Mouse (Mus musculus): ENCODE data around the gene Cnmd.

Cnmd gene

DNA sequence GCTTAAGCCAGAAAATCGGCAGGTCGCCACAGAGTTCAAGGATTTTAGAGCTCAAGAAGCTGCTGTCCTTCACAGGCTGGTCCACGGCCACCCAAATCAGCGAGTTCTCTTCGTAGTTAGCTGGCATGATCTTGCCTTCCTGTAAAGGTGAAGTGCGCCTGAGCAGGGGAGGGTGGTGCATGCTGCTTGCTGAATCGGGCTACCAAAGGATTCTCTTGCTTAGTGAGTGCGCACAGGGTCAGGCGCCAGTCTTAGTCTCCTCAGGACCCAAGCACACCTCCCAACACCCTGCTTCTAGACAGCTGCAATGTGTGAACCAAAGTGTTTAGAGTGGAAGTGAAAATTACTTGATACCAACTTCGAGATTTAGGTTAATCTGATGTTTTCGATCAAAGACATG is 16.6 kb downstream of the Cnmd start:
- no peak for DNase-seq (ENCODE audit: low read depth, low spot score)

DNA sequence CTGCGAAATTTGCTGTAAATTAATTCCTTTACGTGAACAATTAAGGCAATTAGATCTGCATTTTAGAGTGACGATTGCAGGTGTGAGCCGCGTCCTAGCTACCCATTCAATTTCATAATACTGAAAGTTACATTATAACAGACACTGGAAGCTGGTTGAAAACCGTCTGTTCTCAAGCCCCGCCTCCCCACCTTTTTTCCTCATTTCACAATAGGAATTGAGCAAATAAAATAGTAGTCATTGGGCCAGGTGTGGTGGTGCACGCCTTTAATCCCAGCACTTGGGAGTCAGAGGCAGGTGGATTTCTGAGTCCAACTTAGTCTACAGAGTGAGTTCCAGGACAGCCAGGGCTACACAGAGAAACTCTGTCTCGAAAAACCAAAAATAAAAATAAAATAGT is 19.9 kb downstream of the Cnmd start:
- DNase-seq (ENCODE audit: low read depth, low spot score), result no peak

DNA sequence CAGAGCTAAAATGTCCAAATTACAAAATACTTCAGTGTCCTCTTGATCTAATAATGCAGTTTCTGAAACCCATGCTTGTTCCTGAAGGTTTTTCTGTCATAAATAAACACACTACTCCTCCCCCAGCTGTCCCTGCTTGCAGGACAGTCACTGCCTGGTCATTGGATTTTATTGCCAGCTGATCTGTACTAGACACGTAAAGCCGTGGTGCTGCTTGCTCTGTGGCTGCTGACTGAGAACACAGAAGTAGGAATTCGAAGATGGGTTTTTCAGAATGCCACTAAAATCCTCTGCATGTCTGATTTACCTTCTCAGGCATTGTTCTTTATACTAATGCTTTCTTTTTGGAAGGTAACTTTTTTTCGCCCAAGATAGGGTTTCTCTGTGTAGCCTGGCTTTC is 25.2 kb downstream of the Cnmd start:
- DNase-seq (ENCODE audit: low read depth, low spot score), result no peak

DNA sequence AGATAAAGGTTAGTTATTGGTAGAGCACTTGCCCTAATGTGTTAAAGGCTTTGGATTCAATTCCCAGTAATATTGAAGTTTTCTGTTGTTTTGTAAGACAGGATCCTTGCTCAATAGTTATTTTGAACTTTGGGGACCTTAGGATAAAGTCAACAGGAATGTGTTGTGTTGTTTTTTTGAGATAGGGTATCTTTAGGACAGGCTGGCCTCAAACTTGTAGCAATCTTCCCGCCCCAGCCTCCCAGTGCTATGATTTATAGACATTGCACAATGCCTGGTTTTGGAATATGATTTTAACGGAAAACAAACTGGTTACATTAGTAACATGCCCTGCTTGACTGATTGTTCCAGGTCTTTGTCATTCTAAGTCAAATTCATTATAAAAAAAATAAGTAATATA is 28.8 kb downstream of the Cnmd start:
- no peak for DNase-seq (ENCODE audit: low read depth, low spot score)

DNA sequence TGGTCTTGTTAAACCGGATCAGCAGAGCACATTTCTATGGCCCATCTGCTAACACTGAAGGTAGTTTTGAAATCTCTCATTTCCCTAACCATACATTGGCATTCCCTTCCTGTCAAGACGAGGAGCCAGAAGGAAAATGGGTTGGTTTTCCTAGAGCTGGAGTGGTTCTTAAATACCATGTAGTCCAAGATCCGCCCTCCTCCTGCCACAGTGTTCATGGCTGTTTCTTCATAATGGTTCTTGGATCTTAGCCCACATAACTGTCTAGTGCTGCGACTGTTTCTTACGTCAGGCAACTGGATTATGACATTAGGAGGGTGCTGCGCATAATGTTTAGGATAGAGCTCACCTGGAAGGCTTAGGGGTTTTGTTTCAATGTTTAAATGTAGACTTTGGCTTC is 29.6 kb downstream of the Cnmd start:
- DNase-seq (ENCODE audit: low read depth, low spot score), result no peak

DNA sequence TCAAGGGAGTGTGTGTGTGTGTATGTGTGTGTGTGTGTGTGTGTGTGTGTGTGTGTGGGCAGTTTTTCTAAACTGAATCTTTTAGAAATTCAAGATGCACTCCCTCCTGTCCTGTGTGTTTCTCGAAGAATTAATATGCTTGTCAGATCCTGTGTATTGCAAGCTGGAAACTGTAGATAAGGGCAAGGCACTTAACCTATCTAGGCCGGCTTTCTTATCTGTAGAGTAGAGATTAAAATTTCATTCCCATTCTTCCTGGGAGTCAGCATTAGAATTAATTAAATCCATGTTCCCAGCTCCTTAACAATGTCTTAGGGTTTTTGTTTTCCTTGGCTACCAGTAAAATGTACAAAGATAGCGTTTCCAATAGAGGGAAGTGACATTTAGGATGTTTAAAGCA is 40.8 kb downstream of the Cnmd start:
- no peak for DNase-seq (ENCODE audit: low read depth, low spot score)

DNA sequence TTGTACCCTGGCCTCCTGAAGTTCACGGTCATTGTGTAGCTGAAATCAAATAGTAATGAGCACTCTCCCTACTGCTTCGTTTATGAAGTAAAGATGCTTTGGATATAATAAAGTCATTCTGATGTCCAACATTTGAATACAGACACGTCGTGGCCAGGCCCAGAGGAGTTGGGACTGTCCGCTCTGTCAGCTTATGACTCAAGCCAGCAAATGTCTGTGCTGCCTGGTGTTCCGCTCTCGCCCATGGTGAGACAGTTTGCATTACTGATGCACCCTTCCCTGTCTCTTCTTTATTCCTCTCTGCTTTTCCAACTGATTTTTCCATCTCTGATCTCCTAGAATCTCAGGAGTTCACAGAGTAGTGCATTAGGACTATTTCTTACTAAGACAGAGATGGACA is 42.2 kb downstream of the Cnmd start:
- DNase-seq (ENCODE audit: low read depth, low spot score), result no peak

DNA sequence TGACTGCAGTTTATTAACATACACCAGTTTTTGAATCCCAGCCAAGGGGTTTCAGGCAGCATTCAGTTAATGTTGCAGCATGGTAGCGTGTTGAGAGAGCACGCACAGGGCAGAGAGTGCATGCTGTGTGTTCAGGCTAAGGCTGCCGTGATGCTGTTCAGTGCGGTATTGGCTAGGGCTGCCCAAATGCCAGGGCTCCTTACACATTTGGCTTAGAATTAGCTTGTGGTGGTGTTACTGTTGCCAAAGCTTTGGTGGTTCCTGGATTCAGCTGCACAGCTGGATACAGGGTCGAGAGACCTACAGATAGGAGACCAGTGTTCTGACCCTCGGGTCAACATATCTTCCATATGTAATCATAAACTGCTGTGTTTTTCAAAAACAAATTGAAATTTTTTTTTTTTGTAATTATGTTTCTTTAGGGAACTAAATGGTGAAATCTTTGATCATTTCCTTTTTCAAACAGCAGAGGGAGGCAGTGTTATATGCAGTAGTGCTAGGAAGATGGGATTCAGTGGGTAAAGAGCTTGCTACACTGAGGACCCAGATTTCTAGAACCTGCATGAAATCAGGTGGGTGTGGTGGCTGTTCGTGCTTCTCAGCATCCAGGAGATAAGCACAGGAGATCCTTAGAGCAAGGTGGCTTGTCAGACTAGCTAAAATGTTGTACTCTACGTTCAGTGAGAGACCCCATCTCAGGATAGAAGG is 44.7 kb downstream of the Cnmd start:
- peak; percentile 35 for DNase-seq (ENCODE audit: low read depth, low spot score)

DNA sequence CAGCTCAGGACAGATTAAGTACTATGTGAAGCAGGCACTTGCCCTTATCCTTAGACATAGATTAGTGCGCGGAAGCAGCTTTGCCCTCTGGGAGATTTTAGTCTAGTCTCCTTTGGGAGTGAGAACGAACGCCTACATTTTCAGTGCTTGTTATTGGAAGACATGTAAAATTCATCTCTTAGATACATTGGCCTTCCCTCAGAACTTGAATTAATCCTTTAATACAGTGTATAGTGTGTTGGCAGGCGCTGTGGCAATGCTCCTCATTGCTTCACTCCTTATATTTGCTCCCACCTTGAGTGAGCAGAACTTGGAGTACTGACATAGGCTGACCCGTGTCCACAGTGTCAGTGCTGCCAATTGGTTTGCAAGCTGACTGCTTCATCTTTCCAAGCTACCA is 53.7 kb downstream of the Cnmd start:
- DNase-seq (ENCODE audit: low read depth, low spot score), result no peak

DNA sequence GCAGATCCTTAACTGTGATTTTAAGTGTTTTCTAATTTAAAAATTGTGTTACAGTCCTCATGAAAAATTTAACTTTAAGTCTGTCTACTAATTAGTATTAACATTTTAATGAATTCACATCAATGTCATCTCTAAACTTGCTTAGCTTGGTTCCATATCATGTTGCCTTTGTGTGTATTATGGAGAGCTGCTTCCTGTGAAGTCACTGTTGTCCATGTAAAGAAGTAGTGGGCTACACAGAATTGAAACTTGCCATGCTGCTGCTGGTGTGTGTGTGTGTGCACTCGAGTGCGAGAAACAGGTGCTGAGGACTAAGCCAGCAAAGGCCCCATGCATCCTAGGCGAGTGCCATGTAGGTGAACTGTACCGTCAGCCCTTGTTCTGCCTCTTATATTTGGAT is 54.6 kb downstream of the Cnmd start:
- no peak for DNase-seq (ENCODE audit: low read depth, low spot score)

DNA sequence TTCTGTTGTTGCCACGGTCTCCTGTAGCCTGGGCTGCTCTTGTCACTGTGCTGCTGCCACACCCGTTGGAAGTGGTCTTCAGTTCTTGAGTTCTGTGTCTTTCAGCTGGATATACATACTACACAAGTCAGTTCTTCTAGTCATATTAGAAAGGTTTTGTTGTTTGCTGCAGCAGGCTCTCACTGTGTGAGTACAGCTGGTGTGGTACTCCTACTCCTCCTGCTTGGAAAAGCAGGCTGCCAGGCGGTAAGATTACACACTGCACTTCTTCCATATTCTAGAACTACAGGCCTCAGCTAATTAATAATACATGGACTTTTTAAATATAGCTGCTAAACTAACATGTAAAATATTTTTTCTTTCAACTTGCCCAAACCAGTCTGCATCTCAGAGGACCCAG is 55.1 kb downstream of the Cnmd start:
- DNase-seq (ENCODE audit: low read depth, low spot score), result peak; percentile 51

DNA sequence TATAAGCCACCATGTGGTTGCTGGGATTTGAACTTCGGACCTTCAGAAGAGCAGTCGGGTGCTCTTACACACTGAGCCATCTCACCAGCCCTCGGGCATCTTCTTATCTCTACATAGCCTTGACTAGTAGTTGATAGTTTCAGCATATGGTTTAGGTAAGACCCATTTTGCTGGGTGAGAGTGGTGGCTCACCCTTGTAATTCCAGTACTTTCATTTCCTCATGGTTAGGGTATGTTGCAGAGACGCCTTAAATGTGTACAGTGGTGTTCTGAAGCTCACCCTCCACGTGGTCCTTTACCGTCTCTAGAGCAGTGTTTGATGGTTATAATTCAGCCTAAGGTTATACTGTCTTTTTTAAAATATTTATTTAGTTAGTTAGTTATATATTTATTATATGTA is 55.6 kb downstream of the Cnmd start:
- DNase-seq (ENCODE audit: low read depth, low spot score), result no peak

DNA sequence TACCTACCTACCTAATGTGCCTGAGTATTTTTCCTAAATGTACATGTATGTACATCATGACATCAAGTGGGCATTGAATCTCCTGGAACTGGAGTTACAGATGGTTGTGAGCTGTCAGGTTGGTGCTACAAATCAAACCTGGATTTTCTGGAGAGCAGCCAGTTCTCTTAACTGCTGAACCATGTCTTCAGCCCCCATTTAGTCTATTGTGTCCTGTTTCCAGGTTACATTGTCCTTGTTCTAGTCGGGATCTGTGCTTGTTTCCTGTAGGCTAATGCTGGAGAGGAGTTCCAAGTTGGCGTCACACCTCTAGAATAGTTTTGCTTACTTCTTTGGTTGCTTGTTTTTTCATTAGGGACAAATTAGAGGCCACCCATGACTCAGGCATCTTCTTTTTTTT is 56.1 kb downstream of the Cnmd start:
- DNase-seq (ENCODE audit: low read depth, low spot score), result no peak

DNA sequence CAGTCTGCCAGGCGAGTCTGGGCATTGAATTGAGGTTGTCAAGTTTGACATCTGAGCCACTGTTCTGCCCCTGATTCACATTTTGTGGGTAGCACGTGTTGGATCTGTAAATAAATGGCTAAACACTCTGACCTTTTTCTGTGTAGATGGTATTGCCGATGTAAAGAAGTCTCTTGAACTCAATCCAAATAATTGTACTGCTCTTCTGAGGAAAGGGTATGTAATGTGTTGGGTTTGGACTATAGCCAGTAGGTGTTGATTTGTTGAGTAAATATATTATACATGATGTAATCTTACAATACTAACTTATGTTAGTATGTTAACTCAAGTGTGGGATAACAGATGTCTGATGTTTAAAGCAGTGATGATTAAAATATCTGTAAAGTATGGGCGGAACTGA is 65.4 kb downstream of the Cnmd start:
- DNase-seq (ENCODE audit: low read depth, low spot score), result no peak

DNA sequence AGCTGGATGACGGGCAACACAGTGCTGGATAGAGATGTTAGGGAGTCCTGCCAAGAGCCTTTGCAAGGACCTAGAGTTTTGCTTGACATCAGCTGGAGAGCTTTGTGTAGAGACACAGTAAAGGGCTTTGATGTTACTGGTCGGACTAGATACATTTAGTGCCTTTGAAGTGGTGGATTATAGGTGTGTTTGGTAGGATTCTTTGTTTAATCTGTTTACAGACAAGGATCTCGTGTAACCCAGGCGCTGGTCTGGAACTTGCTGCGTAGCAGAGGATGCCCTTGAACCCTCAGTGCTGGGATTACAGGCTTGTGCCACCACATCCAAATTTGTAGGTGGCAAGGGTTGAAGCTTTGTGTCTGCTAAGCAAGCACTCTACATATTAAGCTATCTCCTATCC is 67.9 kb downstream of the Cnmd start:
- no peak for DNase-seq (ENCODE audit: low read depth, low spot score)

DNA sequence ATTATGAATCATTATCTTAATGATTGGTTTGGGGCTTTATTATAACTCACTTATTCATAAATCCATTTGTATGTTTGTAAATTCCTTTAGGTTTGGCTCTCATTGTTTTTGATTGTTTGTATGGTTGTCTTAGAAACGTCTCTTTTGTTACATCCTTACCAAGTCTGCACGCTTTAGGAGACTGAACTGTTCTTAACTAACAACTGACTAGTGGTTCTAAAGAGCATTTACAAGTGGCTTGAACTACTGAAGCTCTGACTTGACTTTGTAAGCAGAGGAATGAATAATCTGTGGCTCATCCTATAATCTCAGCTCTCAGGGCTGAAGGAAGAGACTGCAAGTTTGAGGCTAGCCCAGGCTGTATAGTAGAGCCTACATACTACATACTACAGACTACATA is 70.4 kb downstream of the Cnmd start:
- DNase-seq (ENCODE audit: low read depth, low spot score), result no peak

DNA sequence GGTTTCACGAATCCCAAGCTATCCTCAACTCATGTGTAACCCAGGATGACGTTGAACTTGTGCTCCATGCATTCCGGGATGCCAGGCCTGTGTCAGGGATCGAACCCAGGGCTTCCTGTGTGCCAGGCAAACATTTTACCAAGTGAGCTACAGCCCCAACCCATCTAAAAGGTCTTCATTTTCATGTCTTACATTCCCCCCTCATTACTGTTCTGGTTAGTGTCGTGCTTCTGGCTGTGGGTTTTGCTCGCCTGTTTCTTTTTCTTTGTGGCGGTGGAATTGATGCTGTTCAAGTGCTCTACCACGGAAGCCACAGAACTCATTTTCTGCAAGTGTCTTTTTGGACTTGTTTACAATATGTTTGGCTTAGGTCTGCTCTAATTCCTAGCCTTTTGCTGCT is 71.1 kb downstream of the Cnmd start:
- no peak for DNase-seq (ENCODE audit: low read depth, low spot score)

DNA sequence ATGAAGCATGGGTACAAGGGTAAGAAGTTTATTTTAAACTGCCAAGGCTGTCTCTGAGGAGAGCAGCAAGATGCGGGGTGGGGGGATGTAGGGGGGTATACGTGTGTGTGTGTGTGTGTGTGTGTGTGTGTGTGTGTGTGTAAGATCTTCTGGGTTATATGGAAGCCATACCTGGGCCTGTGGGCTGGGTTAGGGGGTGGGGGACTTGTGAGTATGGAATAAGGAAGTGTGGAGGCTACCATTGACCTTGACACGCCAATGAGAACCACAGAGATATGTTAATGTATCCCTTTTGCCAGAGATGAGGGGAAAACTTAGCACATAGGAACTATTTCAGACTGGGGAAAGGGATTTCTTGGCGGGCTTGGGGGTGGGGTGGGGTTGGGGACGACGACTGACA is 72.6 kb downstream of the Cnmd start:
- no peak for DNase-seq (ENCODE audit: low read depth, low spot score)

DNA sequence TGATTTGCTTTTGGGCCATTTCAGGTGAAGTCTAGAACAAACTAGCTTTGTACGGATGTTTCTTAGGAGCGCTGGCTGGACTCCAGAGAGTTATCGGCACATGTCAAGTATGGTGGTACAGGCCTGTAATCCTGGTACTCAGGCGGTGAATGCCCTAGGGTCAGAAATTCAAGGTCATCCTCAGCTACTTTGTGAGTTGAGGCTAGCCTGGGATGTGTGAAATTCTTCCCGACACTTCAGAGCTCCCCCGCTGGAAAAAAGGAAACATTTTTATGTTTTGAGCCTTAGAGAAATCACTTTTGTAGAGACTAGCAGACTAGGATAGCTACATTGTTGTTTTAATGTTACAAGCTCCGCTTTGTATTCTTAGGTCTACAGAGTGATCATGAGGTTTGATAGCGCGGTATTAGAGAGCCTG is 73.4 kb downstream of the Cnmd start:
- DNase-seq (ENCODE audit: low read depth, low spot score), result no peak

DNA sequence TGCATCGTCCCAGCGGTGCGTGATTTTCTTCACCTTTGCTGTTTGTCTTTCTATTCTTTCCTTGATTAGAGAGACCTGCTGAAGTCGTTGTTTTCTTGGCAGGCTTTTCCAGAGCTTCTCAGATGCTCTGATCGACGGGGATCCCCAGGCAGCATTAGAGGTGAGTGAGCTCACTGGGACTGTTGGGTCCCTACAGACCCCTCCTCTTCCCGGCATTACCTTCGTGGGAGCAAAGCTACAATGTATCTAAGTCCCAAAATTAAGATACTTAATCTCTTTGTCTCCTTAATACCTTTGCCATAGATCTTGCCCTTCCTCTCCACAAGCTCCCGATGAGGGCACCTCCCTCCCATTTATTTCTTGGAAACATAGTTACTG is 74.1 kb downstream of the Cnmd start:
- no peak for DNase-seq (ENCODE audit: low read depth, low spot score)
